Mouse (Mus musculus) lung, adult 2 months (tissue): ENCODE results near the gene Glrx5.

Experiments
- CTCF ChIP-seq: fragments of 200-500 bp; IDR thresholded peaks from 2 replicates; pipeline ENCODE4 v1.5.1; 2011; ENCODE audit warnings: mild to moderate bottlenecking, low read length, control low read depth; ENCODE audit not compliant: insufficient read depth
- POLR2A ChIP-seq: fragments of 200-500 bp; IDR thresholded peaks from 2 replicates; pipeline ENCODE4 v1.6.1; 2011; ENCODE audit warnings: low read depth, mild to moderate bottlenecking, control low read depth, low read length, borderline replicate concordance; ENCODE audit errors: extremely low read depth

DNA sequence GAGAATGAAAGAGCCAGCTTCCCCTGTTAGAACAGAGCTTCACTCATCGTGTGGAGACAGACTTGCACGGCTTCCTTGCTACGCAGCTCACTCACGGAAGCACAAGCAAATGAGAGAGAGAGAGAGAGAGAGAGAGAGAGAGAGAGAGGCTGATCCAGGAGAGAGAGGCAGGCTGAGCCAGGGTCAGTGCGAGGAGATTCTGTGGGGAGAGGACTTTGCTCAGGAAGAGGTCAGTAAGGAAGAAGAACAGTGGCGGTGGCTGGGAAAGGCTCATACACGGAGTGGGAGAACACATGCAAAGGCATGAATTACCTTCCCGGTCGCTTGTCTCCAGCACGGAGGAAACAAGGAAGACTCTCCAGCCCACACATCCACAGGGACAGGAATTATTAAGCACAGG lies 35.3 kb upstream of the Glrx5 start:
- no peak for TF ChIP-seq POLR2A
- TF ChIP-seq CTCF: no peak
